Mouse (Mus musculus) cerebellum, adult 18-20 months (tissue): ENCODE data around the gene Thoc7.
"Not testable (repeated sequence)": the region's sequence is repeated elsewhere in the genome, so short reads cannot be mapped to it uniquely, and the experiment has no call there.

Experiments
- DNase-seq, 2 experiments: peaks; one replicate each; pipeline ENCODE4 v3.0.0; 2021

Gene Thoc7

DNA sequence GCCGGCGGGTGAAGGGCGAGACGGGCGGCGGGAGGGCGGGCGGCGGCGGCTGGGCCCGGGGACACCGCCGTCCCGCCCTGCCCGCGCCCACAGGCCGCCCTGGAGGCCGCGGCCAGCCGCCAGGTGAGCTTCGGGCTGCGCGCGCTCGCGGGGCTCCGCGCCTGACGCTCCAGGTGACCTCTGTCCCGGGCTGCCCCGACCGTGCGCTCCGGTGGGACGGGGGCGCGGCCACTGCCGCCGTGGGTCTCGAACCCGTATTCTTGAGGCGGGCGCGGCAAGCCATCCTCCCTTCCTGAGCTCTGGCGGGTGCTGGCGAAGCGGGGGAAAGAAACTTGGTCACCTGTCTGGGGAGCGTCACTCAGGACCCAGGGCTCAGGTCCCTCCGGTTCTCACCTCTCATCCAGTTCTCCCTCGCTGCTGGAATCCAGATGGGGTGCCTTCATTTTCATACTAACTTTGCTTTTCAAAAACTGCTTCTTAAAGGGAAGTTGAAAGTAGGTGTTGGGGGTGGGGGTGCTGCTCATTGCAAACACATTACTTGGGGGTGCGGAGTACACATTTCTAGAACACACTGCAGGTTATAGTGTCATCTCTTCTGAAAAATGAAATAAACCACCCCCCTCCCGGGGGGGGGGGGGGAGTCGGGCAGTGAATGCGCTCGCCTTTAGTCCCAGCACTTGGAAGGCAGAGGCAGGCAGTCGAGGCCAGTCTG is at the start of gene Thoc7, which contains the start of gene Atxn7:
Thoc7 (minus strand) TSS at position 452 of the 712 bp plus-strand sequence.
Atxn7 (plus strand) TSS at position 40 of the 712 bp plus-strand sequence.
- DNase-seq: peak; percentile 49 to 70

DNA sequence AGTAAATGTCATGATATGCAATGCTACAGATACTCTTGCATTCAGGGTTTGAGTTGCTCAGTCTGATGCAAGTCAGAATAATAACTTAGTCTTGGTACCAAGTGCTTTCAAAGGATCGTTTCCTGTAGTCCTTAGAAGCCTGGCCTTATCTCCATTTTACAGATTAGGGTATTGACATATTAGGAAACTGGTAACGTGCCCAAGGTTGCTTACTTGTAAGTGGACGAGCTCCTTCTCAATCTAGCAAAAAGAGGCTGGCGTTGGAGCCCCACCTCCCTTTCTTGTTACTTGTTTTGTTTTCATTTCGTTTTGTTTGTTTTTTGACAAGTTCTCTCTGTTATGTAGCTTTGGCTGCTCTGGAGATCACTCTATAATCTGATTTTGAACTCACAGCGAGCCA is 48.1 kb upstream of the Thoc7 start:
- no peak for DNase-seq

DNA sequence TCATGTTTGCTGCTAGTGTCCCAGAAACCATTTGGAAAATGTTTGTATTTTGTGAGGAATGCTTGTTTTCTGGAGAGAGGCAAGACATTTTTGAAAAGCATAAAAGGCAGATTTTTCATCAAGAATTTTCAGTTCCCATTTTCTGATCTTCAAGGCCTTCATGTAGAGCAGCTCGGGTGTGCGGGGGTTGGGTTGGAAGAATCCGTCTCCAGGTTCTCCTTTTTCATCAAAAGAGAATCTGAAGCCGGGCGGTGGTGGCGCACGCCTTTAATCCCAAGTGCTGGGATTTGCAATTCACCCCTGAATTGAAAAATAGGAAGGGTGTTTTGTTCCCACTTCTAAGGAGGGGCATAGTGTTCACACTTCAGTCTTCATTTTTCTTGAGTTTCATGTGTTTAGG is 41.1 kb upstream of the Thoc7 start:
- no peak for DNase-seq

DNA sequence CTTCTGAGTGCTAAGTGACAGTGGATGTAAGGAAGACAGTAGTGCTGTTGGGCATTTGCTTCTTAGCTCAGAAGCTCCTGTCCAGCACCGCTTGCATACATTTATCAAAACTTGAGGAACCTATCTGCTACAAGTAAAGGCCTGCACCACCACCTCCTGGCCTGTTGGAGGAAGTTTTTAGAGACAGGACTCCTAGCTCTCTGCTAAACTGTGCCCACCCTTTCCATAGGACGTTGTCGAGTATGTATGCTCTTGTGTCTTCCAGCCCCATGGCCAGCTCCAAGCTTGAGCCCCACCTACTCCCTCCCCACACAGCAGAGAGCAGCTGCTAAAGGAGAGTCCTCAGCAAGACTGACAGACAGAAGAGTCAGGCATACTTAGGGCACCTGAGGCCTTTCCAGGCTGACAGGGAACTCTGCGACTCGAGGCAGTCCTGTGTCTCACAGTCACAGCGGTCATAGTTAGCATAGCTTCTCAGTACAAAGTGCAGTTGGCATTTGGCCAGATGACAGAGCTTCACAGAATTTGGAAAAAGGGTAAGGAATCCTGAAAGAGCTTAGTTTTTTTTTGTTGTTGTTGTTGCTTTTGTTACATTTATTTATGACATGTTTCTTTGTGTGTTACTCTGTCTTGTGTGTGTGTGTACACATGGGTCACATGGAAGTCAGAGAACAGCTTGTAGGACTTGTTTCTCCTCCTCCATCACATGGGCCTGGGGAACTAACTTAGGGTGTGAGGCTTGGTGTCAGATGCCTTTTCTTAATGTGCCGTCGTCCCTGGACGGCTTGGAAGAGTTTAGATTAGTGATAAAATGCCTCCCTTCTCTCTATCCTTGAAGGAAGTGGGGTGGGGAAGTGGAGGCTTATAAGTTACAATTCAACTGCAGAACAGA is 33.8 kb upstream of the Thoc7 start:
- DNase-seq: no peak

DNA sequence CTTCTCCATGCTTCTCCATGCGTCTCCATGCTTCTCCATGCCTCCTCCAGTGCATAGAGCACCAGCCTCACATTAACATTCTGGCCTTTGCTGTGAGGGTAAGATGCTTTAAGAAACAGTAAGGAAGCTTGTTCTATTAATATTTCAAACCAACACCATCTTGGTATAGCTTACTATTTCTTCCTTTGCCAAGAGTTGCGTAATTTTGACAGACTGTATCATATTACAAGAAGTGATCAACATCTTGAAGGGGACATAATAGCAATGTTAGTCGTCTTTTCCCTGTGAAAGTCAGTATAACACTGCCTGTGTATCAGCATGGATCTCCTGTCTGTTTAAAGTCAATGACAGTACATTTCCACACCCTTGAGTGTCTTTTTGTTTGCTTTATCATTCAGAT is 29.1 kb upstream of the Thoc7 start:
- DNase-seq: no peak

DNA sequence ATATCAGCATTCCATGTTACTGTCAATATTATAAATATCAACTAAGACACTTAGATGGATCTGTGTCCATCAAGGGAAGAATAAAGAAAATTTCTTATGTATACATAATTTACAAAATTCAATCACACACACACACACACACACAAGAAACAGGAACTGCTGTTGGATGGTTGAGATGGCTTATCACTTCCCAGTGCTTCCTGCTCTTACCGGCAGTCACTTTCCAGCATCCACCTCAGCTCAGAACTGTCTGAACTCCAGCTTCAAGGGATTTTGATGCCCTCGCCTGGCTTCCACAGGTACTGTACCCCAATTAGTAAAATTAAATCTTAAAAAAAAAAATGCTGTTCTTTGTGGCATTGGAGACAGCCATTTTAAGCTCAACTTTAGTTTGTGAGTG is 26.7 kb upstream of the Thoc7 start:
- no peak for DNase-seq

DNA sequence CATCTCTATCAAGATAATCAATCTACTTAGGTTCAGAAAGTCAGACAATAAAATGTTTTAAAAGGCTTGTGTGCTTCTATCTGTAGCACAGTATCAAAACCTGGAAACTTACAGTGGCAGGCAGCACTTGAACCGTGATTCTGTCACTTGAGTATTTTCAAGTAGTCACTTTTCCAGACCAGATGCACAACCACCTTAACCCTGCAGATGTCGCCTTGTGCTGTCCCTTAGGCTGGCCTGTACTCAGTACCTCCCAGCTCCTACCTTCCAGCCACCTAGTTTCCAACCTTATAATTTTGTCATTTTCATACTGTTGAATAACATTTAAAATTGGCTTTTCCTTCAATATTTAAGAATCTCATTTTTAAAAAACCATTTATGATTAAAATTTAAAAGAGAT is 20.5 kb upstream of the Thoc7 start:
- DNase-seq: no peak

DNA sequence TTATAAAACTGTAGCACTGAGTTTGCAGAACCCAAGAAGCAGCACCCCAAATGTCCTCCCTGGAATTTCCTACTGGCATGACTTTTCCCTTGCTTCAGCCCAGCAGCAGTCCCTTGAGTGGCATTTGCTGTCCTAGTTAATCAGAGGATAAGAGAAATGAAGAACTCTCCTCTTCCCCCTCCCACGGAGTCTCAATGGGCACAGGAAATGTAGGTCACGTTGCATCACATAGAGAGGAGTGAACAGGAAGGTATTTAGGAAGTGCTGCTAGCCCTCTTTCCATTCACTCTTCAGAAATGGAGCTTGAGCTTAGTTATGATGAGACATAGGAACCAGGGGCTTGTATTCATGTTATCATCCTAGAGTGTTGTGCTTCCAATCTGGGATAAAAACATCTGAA is 19.6 kb upstream of the Thoc7 start:
- peak; percentile 25 to 38 for DNase-seq

DNA sequence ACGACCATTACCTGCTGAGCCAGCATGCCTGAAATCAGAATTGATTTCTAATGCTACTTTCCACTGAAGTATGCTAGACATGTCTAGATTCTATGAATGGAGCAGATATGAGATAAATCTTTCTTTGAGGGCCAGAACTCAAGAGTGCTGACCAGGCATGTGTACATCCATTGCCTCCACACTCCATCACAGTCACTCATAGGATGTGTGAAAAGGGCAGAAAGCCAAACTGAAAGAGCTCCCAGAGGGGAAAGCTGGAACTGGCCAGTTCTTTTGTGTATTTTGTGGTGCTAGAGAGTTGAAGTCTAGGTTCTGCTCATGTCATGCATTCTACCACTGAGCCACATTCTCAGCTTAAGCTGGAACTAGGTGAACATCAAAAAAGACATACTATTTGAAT is 15.8 kb upstream of the Thoc7 start:
- DNase-seq: no peak

DNA sequence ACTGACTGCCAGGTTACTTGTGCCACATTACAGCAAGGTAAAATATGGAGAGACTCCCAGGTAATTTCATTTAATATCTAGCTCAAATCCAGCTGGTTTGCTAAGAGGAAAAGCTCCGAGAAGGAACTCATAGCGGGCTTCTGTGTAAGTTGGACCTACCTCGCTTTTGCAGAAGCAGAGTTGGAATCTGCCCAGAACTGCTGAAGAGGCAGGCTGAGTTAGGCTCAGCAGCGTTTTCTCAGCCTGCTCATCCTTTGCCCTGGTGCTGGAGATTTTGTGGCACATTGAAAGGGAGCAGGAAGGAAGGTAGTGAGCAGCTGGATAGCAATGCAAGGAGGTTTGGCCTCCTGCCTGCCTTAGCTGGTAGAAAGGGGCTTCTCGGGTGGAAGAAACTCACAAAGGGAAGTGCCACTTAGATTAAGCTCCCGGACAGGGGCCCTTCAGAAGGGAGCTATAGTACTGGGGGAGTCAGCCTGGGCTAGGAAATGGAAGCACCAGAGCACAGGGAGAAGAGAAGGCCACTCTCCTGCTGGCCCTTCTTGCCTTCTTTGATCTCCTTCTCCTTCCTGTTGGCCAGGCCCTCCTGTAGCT is 10.1 kb upstream of the Thoc7 start:
- no peak for DNase-seq

DNA sequence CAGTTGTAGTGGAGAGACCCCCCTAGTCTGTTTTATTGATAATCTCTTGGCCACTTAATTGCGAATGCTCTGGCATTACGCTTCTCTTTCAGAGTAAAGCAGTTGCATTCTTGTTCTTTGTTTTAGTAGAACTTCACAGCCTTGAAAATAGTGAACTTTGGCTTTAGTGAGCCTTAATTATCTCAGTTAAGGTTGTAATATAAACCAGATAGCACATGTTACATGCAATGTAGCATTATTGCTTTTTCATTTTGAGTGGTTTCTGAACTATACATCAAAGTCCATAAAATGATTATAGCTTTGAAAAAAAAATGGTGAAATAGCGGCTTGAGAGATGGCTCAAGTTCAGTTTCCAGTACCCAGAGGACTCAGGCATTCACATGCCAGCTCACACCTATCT is 8.9 kb upstream of the Thoc7 start:
- no peak for DNase-seq

DNA sequence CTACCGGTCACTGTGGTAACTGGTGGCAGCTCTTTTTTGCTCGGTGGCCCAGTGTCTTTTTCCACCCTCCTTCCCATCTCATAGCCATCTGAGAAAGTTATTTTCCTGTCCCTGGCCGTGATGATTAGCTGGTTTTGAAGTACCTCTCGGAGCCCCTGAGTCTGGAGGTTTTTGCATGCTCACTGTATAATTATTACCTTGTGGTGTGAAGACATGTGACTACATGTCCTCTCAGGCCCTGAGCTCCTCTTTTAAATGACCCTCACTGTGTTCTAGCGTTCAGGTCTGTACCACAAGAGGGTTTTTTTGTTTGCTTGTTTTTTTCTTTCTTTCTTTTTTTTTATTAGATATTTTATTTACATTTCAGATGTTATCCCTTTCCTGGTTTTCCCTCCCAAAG is 6.8 kb upstream of the Thoc7 start:
- no peak for DNase-seq

DNA sequence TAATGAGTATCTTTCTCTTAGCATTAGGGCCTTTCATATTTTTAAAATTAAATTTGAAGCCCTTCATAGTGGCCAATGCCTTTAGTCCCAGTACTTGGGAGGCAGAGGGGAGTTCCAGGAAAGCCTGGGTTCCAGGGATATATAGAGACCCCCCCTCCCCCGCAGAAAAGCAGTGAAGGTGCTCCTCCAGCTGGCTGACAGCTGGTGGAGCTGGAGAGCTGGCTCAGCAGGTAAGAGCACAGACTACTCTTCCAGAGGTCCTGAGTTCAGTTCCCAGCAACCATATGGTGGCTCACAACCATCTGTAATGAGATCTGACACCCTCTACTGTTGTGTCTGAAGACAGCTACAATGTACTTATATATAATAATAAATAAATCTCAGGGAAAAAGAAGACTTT is 6.0 kb upstream of the Thoc7 start:
- DNase-seq: no peak

DNA sequence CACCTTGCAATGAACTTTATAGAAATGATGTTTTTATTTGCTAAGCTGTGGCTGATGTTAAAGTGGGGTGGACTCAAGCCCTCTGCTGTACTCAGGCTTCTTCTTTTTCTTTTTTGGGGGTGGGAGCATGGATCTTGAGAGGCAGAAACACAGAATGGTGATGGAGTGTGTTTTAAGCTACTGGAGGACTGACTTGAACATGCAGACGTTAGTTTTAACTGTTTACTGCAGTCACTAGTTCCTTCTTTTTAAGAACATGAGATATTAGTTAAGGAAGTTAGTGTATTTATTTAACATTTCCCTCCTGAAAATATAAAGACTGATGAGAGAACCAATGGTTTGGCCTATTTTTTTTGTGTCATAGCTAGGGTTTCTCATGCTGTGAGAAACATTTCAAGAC is 1.9 kb upstream of the Thoc7 start:
- DNase-seq: no peak

DNA sequence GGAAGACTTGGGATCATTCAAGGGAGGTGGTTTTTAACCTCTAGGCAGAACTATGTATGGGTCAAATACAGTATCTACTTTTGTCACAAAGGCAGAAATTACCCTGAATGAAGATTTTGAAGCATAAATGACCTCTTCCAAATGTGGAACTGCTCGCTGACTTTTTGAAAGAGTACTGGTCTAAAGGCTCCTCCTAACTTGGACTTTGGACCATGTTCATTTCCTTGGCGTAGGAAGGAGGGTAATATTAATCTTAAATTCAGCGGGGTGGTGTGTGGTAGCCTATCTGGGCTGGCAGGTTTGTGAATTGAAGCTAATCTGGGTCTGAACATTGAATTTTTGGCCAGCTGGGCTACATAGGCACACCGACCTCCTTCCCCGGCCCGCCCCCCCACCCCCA is 824 bp upstream of the Thoc7 start:
- DNase-seq: no peak

DNA sequence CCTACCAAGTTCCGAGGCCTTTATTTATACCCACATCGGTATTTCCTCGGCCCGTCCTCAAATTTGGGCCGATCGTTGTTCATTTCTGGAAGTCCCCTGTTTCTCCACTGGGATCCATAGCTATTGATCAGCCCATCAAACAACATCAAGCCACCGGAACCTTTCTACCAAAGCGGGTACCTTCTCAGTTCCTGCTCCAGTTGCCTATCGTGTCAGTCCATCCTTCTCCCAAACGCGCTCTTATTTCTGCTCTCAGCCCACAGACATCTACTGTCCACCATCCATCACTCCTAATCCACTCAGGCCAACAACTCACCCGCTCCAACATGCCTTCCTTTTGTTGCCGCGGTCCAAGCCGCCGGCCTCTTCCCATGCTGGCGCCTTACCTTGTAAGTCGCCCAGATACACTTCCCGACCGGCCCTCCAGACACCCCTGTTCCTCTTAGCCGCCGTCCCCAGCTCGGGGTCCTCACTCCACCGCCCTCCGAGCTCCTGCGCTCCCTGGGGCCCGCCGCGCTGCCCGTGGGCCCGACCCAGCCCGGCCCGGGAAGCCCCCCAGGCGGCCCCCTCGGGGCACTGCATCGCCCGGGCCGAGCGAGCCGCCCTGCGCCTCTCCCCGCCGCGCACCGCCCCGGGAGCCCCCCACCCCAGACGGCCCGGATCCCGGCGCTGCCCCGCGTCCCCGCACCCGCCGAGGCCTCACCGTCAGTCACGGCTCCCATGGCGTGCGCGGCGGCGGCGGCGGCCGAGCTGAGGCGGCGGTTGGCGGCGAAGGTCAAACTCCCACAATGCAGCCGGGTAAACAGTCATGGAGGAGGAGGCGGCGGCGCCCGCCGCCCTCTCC is 948 bp downstream of the Thoc7 start:
- DNase-seq: peak; percentile 75 to 82

DNA sequence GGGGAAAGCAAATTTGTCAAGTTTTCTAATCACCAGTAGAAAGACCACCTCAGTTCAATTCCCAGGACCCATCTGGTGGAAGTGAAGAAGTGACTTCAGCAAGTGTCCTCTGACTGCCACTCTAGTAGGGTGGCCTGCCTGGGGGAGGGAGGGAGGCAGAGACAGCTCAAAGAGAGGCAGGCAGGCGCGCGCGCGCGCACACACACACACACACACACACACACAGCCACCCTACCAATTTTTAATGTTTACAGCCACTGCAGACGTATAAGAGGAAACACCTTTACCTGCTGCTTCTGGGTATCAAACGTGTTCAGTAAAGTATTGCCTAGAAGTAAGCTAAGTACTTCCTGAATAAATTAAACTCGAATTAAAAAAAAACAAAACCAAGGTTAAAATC is 1.6 kb downstream of the Thoc7 start:
- peak; percentile 41 for DNase-seq

DNA sequence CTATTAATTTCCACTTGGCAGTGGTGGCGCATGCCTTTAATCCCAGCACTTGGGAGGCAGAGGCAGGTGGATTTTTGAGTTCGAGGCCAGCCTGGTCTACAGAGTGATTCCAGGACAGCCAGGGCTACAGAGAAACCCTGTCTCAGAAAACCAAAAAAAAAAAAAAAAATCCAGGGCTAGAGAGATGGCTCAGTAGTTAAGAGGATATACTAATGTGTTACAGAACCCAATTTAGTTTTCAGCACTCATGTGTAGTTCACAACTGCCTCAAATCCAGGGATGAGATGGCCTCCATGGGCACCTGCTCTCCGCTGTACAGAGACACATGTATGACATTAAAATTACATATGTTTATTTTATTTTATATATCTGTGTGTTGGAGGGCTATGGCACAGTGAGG is 9.5 kb downstream of the Thoc7 start:
- not testable (repeated sequence) for DNase-seq

DNA sequence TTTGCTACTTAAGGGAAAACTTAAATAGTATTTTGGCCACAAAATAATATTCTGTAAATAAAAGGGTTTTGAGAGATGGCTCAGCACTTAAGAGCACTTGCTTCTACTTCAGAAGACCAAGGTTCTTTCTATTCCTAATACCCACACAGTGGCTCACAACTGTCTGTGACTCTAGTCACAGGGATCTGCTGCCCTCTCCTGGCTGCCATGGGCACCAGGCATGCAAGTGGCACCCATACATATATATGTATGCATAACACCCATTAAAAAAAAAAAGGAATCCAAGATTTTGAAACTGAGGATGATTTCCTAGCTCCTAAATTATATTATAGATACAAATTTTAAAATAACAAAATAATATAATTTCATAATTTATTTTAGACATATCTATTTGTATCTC is 11.3 kb downstream of the Thoc7 start:
- peak in 1 of 2 experiments; percentile 28 for DNase-seq

DNA sequence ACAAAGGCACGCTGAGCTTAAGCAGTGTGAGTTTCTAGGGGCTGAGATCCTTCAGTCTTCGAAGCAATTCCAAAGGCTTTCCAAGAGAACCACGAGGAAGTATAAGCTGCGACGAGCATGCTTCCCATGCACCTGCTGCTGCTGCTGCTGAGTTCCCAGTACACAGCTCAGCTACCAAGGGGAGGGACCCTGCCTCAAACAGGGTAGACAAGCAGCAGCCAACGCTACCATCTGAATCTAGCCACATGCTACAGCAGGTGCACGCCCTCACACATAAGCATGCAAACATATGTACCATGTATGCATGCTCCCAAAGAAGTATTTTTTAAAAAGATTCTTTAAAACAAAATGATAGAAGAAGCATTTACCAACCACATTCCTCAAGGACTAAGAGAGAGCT is 13.3 kb downstream of the Thoc7 start:
- no peak for DNase-seq

DNA sequence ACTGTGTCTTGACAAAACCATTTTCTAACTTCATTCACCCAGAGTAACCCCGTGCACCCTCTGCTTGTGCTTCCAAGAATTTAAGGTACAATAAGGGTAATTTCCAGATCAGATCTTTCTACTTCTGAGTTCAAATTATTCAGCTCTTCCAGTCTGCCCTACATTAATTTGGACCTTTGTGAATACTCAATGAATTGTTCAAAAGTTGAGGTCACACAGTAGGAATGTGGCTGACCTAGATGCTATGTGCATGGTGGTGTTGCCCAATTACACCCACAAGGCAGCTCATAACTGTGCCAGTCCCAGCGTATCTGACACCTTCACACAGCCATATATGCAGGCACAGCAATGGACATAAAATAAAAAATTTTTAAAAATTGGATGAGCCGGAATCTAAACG is 17.0 kb downstream of the Thoc7 start:
- no peak for DNase-seq

DNA sequence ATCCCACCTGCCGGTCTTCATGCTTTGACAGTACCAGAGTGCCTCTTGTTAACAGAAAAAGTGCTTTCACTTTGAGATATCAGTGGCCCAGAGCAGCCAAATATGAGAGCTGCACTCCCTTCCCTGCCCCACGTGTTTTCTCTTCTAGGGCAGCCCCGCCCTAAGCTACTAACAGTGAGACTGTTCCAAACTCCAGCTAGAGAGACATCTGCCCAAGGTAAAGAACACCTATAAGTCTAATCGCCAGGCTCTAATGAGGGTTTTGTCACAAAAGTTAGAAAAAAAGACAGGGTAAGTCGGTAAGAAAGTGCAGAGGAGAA is 27.6 kb downstream of the Thoc7 start:
- no peak for DNase-seq
